Mouse (Mus musculus): Measurements from ENCODE around the gene Fdx1l. TPM values are rescaled to one million over a fixed set of nuclear protein-coding genes. Genes with fewer than 3 reads are reported as not detected.

Fdx1l gene
- polyA plus RNA-seq (2014; fragmentation: Illumina TruSeq; extraction: RNeasy Lipid Tissue Mini Kit (QIAGEN cat#74804); ENCODE audit: low read depth, low replicate concordance) = 0.69 TPM

GRCm38 (mm10) chr9:21073044-21073840, at the start of gene Fdx1l, which contains the start of gene Gm49373:
Gene Fdx1l (minus strand): TSS chr9:21073614.
Gene Gm49373 (minus strand): TSS chr9:21073096.

DNA sequence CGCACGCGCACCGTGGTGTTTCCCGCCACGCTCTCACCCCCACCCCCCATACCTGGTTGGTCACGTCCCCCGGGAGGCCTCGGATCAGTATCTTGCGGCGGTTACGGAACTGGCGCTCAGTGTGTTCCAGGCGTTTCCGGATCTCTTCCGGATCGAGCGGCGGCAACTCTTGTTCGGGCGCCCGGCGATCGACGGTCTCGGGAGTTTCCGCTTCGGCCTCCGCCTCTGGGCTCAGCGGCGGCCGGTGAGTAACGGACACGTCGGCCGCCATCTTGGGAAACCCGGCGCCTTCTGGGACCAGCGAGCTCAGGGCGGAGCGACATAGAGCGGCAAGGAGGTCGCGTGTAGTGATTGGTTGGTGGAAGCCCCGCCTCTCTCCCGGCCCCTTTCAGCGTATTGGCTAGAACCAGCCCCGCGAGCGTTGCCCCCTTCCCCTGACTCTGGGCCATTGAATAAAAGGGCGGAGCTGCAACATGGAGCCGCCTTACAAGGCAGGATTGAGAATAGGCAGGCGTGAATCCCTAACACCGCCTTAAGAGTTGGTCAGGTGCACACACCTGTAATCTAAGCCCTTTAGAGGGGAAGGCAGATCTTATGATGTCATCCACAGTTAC, 18.4 kb upstream of the Fdx1l start, which contains the start of the genes Gm38431 and Raver1:
Gene Gm38431, minus strand, starts transcription at position 291 of the 614 bp plus-strand sequence.
Gene Raver1, minus strand, starts transcription at position 302 of the 614 bp plus-strand sequence.

DNA sequence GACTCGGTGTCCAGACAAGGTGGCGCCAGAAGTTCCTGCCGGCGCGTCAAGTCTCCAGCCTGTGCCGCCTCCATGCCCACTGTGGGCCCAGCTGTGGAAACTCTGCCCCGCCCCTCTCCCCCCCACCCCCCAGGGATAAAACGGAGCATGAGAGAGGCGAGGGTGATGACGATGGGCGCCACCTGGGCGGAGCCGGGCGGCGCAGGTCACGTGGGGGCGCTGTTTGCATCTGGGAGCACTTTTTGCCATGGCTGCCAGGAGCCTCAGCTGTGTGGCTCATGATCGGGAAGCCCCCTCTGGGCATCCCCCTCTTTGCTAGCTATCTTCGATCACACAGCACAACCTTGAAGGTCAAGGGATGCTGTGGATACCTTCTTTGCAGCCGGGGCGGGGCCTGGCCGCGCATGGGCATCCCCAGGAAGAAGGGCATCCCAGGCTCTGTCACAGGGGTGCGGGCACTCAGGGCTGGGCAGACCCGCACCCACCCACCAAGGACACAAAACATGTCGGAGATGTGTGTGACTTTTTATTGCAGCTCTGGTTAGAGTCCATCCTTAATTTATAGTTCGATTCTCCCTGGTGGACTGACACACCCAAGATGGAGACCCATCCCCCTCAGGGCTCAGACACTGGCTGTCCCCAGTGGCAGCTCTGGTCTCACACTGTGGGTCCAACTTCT, 6.3 kb downstream of the Fdx1l start, which contains the start of gene Zglp1:
Gene Zglp1, minus strand, starts transcription at position 88 of the 679 bp plus-strand sequence.

GRCm38 (mm10) chr9:21031896-21032351, 41.5 kb downstream of the Fdx1l start, which contains the start of gene Icam5:
Gene Icam5 (plus strand): TSS chr9:21032073.

DNA sequence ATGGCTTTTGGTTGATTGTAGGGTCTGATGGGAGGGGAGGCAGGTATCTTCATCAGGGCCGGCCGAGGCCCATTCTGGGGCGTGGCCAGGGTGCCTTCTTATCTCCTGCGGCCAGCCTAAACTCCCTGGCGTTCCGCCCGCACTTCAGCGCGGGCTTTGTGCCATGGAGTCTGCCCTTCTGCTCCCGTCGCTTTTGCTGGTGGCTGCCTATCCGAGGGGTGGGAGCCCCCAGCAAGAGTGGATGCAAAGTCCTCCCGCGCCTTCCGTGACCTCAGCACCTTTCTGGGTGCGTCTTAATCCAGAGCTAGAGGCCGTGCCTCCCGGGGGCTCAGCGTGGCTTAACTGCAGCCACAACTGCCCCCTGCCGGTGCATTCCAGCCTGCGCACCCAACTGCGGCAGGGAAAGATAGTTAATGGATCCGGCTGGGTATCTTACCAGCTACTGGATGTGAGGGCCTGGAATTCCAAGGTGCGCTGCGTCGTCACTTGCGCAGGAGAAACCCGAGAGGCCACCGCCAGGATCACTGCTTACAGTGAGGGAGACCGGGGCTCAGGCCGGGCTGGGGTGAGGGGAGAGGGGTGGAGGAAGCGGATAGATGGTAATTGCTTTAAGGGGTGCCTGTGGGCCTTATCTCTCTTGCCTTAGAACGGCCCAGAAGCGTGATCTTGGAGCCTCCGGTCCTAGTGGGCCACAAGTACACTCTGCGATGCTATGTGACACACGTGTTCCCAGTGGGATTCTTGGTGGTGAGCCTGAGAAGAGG, 43.9 kb downstream of the Fdx1l start, which contains the start of gene Icam4:
Gene Icam4, plus strand, starts transcription at position 83 of the 764 bp plus-strand sequence.

Other genes starting within 250 kb of the Fdx1l start
- 2.0 TPM for gene A230050P20Rik, start 205.0 kb downstream of the Fdx1l start, polyA plus RNA-seq (2014; fragmentation: Illumina TruSeq; extraction: RNeasy Lipid Tissue Mini Kit (QIAGEN cat#74804); ENCODE audit: low read depth, low replicate concordance)
- gene Angptl6, start 193.9 kb downstream of the Fdx1l start, polyA plus RNA-seq (2014; fragmentation: Illumina TruSeq; extraction: RNeasy Lipid Tissue Mini Kit (QIAGEN cat#74804); ENCODE audit: low read depth, low replicate concordance) = not detected
- not detected for gene Ppan, start 185.4 kb downstream of the Fdx1l start, polyA plus RNA-seq (2014; fragmentation: Illumina TruSeq; extraction: RNeasy Lipid Tissue Mini Kit (QIAGEN cat#74804); ENCODE audit: low read depth, low replicate concordance)
- gene Eif3g, start 175.0 kb downstream of the Fdx1l start, polyA plus RNA-seq (2014; fragmentation: Illumina TruSeq; extraction: RNeasy Lipid Tissue Mini Kit (QIAGEN cat#74804); ENCODE audit: low read depth, low replicate concordance) = 22.3 TPM
- gene Dnmt1, start 113.7 kb downstream of the Fdx1l start, polyA plus RNA-seq (2014; fragmentation: Illumina TruSeq; extraction: RNeasy Lipid Tissue Mini Kit (QIAGEN cat#74804); ENCODE audit: low read depth, low replicate concordance) = 2.7 TPM
- 0.24 TPM for gene S1pr2, start 96.8 kb downstream of the Fdx1l start, polyA plus RNA-seq (2014; fragmentation: Illumina TruSeq; extraction: RNeasy Lipid Tissue Mini Kit (QIAGEN cat#74804); ENCODE audit: low read depth, low replicate concordance)
- gene Mrpl4, start 70.9 kb downstream of the Fdx1l start, polyA plus RNA-seq (2014; fragmentation: Illumina TruSeq; extraction: RNeasy Lipid Tissue Mini Kit (QIAGEN cat#74804); ENCODE audit: low read depth, low replicate concordance) = 0.40 TPM
- gene Icam1, start 57.6 kb downstream of the Fdx1l start, polyA plus RNA-seq (2014; fragmentation: Illumina TruSeq; extraction: RNeasy Lipid Tissue Mini Kit (QIAGEN cat#74804); ENCODE audit: low read depth, low replicate concordance) = 5.3 TPM
- not detected for gene Icam4, start 44.2 kb downstream of the Fdx1l start, polyA plus RNA-seq (2014; fragmentation: Illumina TruSeq; extraction: RNeasy Lipid Tissue Mini Kit (QIAGEN cat#74804); ENCODE audit: low read depth, low replicate concordance)
- not detected for gene Icam5, start 41.5 kb downstream of the Fdx1l start, polyA plus RNA-seq (2014; fragmentation: Illumina TruSeq; extraction: RNeasy Lipid Tissue Mini Kit (QIAGEN cat#74804); ENCODE audit: low read depth, low replicate concordance)
- gene Zglp1, start 6.5 kb downstream of the Fdx1l start, polyA plus RNA-seq (2014; fragmentation: Illumina TruSeq; extraction: RNeasy Lipid Tissue Mini Kit (QIAGEN cat#74804); ENCODE audit: low read depth, low replicate concordance) = not detected
- gene Gm49373, start 518 bp downstream of the Fdx1l start, polyA plus RNA-seq (2014; fragmentation: Illumina TruSeq; extraction: RNeasy Lipid Tissue Mini Kit (QIAGEN cat#74804); ENCODE audit: low read depth, low replicate concordance) = not detected
- 0.73 TPM for gene Gm38431, start 18.4 kb upstream of the Fdx1l start, polyA plus RNA-seq (2014; fragmentation: Illumina TruSeq; extraction: RNeasy Lipid Tissue Mini Kit (QIAGEN cat#74804); ENCODE audit: low read depth, low replicate concordance)
- gene Raver1, start 18.4 kb upstream of the Fdx1l start, polyA plus RNA-seq (2014; fragmentation: Illumina TruSeq; extraction: RNeasy Lipid Tissue Mini Kit (QIAGEN cat#74804); ENCODE audit: low read depth, low replicate concordance) = 4.5 TPM
- gene Tyk2, start 57.6 kb upstream of the Fdx1l start, polyA plus RNA-seq (2014; fragmentation: Illumina TruSeq; extraction: RNeasy Lipid Tissue Mini Kit (QIAGEN cat#74804); ENCODE audit: low read depth, low replicate concordance) = 2.0 TPM
- gene Cdc37, start 76.4 kb upstream of the Fdx1l start, polyA plus RNA-seq (2014; fragmentation: Illumina TruSeq; extraction: RNeasy Lipid Tissue Mini Kit (QIAGEN cat#74804); ENCODE audit: low read depth, low replicate concordance) = 9.0 TPM
- gene Pde4a, start 92.1 kb upstream of the Fdx1l start, polyA plus RNA-seq (2014; fragmentation: Illumina TruSeq; extraction: RNeasy Lipid Tissue Mini Kit (QIAGEN cat#74804); ENCODE audit: low read depth, low replicate concordance) = 0.93 TPM
- gene Keap1, start 165.7 kb upstream of the Fdx1l start, polyA plus RNA-seq (2014; fragmentation: Illumina TruSeq; extraction: RNeasy Lipid Tissue Mini Kit (QIAGEN cat#74804); ENCODE audit: low read depth, low replicate concordance) = 7.0 TPM
- not detected for gene S1pr5, start 174.8 kb upstream of the Fdx1l start, polyA plus RNA-seq (2014; fragmentation: Illumina TruSeq; extraction: RNeasy Lipid Tissue Mini Kit (QIAGEN cat#74804); ENCODE audit: low read depth, low replicate concordance)
- 1.3 TPM for gene Atg4d, start 191.7 kb upstream of the Fdx1l start, polyA plus RNA-seq (2014; fragmentation: Illumina TruSeq; extraction: RNeasy Lipid Tissue Mini Kit (QIAGEN cat#74804); ENCODE audit: low read depth, low replicate concordance)
- gene Kri1, start 214.4 kb upstream of the Fdx1l start, polyA plus RNA-seq (2014; fragmentation: Illumina TruSeq; extraction: RNeasy Lipid Tissue Mini Kit (QIAGEN cat#74804); ENCODE audit: low read depth, low replicate concordance) = 3.3 TPM
- gene Cdkn2d, start 217.8 kb upstream of the Fdx1l start, polyA plus RNA-seq (2014; fragmentation: Illumina TruSeq; extraction: RNeasy Lipid Tissue Mini Kit (QIAGEN cat#74804); ENCODE audit: low read depth, low replicate concordance) = 3.2 TPM
- 3.4 TPM for gene Ap1m2, start 238.7 kb upstream of the Fdx1l start, polyA plus RNA-seq (2014; fragmentation: Illumina TruSeq; extraction: RNeasy Lipid Tissue Mini Kit (QIAGEN cat#74804); ENCODE audit: low read depth, low replicate concordance)
- 13.9 TPM for gene Slc44a2, start 247.1 kb upstream of the Fdx1l start, polyA plus RNA-seq (2014; fragmentation: Illumina TruSeq; extraction: RNeasy Lipid Tissue Mini Kit (QIAGEN cat#74804); ENCODE audit: low read depth, low replicate concordance)

Measured in kidney, adult 10 weeks (tissue).